Mouse (Mus musculus): ENCODE data around the gene Dand5. TPM values are rescaled to one million over a fixed set of nuclear protein-coding genes. Genes with fewer than 3 reads are reported as not detected.
A peak's percentile ranks its signal among the peaks of the same experiment; 100 is the strongest.

The Dand5 gene
- total RNA-seq, 2 experiments from 2014 or later: 11.9 TPM

GRCm38 (mm10) chr8:84783198-84783918 lies 39.3 kb downstream of the Dand5 start:
- H3K4me3 ChIP-seq: peak overlapping the region; percentile 57; the same call in 1 of the 2 replicates
- peak overlapping the region; percentile 97 for H3K27ac ChIP-seq
- no peak for DNase-seq (ENCODE audit: low spot score in 2 of 2)
- TF ChIP-seq CTCF (conservative IDR thresholded peaks at IDR 0.05): no peak

DNA sequence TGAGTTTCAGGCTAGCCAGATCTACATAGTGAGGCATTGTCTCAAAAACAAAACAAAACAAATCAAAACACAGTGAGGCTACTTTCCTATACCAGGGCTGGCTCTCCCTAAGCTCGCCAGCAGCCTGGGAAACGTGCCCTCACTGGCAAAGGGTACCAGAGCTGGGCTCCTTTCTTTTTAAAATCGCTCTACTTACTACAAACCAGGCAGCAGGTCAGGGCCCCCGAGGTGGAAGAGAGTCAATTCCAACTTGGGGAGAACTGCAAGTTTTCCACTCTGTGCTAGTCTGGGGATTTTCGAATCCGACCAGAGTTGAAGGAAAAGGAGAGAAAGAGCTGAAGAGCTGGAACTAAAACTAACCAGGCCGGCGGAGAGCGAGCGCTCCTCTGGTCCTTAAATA lies 39.9 kb downstream of the Dand5 start:
- no peak for TF ChIP-seq CTCF (conservative IDR thresholded peaks at IDR 0.05)

GRCm38 (mm10) chr8:84781686-84782505 lies 40.7 kb downstream of the Dand5 start:
- Histone ChIP-seq H3K4me3 (peak overlapping the region; percentile 31; the same call in 1 of the 2 replicates), H3K27ac (peak overlapping the region; percentile 97)
- TF ChIP-seq CTCF (conservative IDR thresholded peaks at IDR 0.05): no peak
- DNase-seq (ENCODE audit: low spot score in 2 of 2): no peak

More for the DNA sequence above, 39.9 kb downstream of the Dand5 start:
- peak overlapping the region; percentile 97 for H3K27ac ChIP-seq
- peak overlapping the region; percentile 28 for H3K4me3 ChIP-seq
- peak in 1 of 2 experiments; percentile 54 for DNase-seq (ENCODE audit: low spot score in 2 of 2)

GRCm38 (mm10) chr8:84780949-84781680 lies 41.5 kb downstream of the Dand5 start:
- TF ChIP-seq CTCF (conservative IDR thresholded peaks at IDR 0.05): no peak
- Histone ChIP-seq H3K4me3 (peak overlapping the region; percentile 31; the same call in 1 of the 2 replicates), H3K27ac (peak overlapping the region; percentile 97)
- no peak for DNase-seq (ENCODE audit: low spot score in 2 of 2)

DNA sequence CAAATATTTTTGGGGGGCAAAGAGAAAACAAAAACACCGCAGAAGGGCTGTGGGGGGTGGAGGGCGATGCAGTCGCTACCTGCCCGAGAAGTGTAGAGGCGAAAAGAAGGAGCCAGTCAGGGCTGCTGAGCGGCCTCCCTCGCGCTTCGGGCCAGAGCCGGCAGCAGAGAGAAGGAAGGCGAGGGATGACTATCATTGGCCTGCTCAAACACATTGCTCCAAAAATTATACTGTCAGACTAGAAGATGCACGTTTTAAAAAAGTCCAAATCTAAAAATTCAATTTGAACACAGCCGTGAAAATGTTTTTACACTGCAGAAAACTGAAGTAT lies 42.4 kb downstream of the Dand5 start:
- peak overlapping the region; percentile 41 for H3K4me3 ChIP-seq

DNA sequence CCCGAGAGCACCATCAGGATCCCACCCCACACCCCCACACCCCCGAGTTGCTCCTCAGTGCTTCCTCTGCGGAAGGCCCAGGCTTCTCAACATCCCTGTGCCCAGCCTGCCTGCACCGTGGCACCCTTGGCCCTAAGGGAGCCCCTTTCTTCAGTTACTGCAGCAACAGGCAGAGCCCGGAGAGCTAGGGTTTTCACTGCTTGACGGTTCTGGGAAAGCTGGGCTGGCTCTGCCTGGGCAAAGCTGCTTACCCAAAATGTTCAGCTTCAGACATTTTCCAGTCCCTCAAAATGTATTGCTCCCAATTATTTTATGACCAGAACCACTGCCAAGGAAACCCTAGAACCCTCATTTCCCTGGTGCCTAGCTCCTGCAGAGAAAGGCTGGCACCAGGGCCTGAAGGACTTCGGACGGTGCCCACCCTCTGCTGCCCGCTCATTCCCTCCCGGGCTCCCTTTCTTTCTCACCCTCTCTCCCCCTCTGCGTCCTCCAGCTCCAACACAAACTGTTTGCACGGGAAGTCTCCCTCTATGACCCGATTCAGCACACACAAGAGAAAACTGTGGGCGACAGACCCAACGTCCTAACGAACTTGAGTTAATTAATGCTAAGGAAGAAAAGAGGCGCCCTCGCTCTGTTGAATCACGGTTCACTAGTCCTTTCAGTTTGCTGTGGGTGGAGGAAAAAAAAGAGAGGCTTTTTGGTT lies 43.0 kb downstream of the Dand5 start:
- Histone ChIP-seq H3K27ac (peak overlapping the region; percentile 97), H3K4me3 (peak overlapping the region; percentile 41)
- peak; percentile 49 to 69 for DNase-seq (ENCODE audit: low spot score in 2 of 2)
- no peak for TF ChIP-seq CTCF (conservative IDR thresholded peaks at IDR 0.05)

More for the DNA sequence above, 42.4 kb downstream of the Dand5 start:
- no peak for DNase-seq (ENCODE audit: low spot score in 2 of 2)
- H3K27ac ChIP-seq: peak overlapping the region; percentile 97
- TF ChIP-seq CTCF (conservative IDR thresholded peaks at IDR 0.05): no peak

- DNase-seq (ENCODE audit: low spot score in 2 of 2): peak in 1 of 2 experiments; percentile 41
- TF ChIP-seq CTCF (conservative IDR thresholded peaks at IDR 0.05): no peak
- Histone ChIP-seq H3K4me3 (peak overlapping the region; percentile 32), H3K27ac (peak overlapping the region; percentile 97)
Measured at GRCm38 (mm10) chr8:84778638-84779380, 43.8 kb downstream of the Dand5 start.

DNA sequence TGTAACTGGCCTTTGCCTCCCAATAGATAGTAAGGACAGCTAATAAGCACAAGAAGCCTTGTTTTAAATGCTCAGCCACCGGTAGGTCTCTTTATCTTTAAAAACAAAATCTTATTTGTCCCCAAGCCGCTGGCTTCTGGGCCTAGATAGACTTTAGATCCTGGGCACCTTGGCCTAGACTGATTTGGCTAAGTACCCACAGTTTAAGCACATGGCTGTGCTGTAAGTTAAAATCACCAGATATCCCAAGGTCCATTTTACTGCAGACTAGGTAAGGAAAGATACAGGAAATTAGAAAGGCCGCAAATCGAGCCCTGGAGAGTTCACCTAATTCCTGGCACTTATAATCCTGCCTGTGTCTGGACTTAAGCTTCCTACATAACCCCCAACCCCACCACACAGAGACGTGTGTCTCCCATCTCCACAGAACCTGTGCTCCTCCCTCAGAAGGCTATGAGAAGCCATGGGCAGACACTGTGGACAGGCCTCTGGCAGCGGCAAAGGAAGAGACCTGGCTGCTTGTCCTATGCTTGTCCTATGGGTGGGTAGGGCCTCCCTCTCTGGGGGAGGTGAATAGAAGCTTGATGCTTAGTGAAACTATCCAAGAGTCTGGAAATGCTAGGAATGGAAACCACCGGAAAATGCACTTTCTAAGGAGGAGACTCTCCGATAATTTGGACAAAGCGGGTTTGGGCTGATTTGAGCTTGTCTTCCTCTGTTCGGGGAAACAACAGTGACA lies 44.6 kb downstream of the Dand5 start:
- no peak for TF ChIP-seq CTCF (conservative IDR thresholded peaks at IDR 0.05)
- DNase-seq (ENCODE audit: low spot score in 2 of 2): no peak
- peak overlapping the region; percentile 97 for H3K27ac ChIP-seq
- peak overlapping the region; percentile 32; the same call in 1 of the 2 replicates for H3K4me3 ChIP-seq

- Histone ChIP-seq H3K27ac (peak overlapping the region; percentile 94), H3K4me3 (no peak overlapping the region)
- TF ChIP-seq CTCF (conservative IDR thresholded peaks at IDR 0.05): no peak
- no peak for DNase-seq (ENCODE audit: low spot score in 2 of 2)
Measured at GRCm38 (mm10) chr8:84776569-84776968, 46.1 kb downstream of the Dand5 start.

DNA sequence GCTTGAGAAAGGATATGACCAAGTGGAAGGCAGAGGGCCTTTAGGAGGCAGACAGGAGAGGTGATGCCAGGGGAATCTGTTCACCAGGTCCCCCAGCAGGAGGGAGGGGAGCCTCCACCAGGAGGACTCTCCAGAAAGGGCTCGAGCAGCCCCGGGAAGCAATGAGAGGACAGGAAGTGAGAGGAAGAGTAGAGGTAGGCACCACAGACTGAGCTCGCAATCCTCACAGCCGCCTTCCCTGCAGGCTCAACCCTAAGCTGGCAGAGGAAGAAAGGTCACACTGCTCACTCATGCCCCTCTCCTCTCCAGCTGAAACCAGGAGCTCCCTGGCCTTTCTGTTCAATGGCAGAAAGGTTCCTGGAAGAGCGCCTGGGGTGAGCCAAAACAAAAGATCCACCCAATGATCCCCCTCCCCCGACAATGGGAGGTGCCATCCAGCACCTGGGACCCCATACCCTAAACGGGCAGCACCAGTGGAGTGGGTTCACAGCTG lies 47.0 kb downstream of the Dand5 start:
- TF ChIP-seq CTCF (conservative IDR thresholded peaks at IDR 0.05): no peak
- DNase-seq (ENCODE audit: low spot score in 2 of 2): no peak
- H3K27ac ChIP-seq: peak overlapping the region; percentile 94
- peak overlapping the region; percentile 33; the same call in 1 of the 2 replicates for H3K4me3 ChIP-seq

GRCm38 (mm10) chr8:84775105-84775591 lies 47.5 kb downstream of the Dand5 start:
- peak; percentile 60 to 80 for DNase-seq (ENCODE audit: low spot score in 2 of 2)

More at GRCm38 (mm10) chr8:84775105-84775591, 47.5 kb downstream of the Dand5 start:
- Histone ChIP-seq H3K27ac (peak overlapping the region; percentile 94), H3K4me3 (peak overlapping the region; percentile 33)
- TF ChIP-seq CTCF (conservative IDR thresholded peaks at IDR 0.05): no peak
